Mouse (Mus musculus) erythroblast, embryonic 14.5 days (primary cell): ENCODE data around the gene Ppp1r37. TPM values are rescaled to one million over a fixed set of nuclear protein-coding genes. Genes with fewer than 3 reads are reported as not detected.

Source experiments
- H3K27me3 ChIP-seq: 2 replicates; pipeline ENCODE4 v1.6.1; 2012; ENCODE audit warnings: inconsistent platforms; ENCODE audit not compliant: control insufficient read depth
- H3K36me3 ChIP-seq: 2 replicates; pipeline ENCODE4 v1.6.1; 2012; ENCODE audit warnings: mild to moderate bottlenecking, inconsistent platforms; ENCODE audit not compliant: control insufficient read depth
- H3K4me1 ChIP-seq: 2 replicates; pipeline ENCODE4 v1.6.1; 2012; ENCODE audit warnings: inconsistent platforms; ENCODE audit not compliant: control insufficient read depth
- H3K4me3 ChIP-seq: replicated peaks from 2 replicates; pipeline ENCODE3; 2012; ENCODE audit warnings: moderate library complexity, mild to moderate bottlenecking, inconsistent platforms
- H3K9me3 ChIP-seq: 2 replicates; pipeline ENCODE4 v1.6.1; 2012; ENCODE audit warnings: low read length, inconsistent platforms, mixed read lengths; ENCODE audit not compliant: control insufficient read depth
- GATA1 ChIP-seq: IDR thresholded peaks from 2 replicates; pipeline ENCODE4 v1.6.1; 2012; ENCODE audit warnings: low read length, inconsistent platforms, mixed read lengths
- TAL1 ChIP-seq: IDR thresholded peaks from 3 replicates; pipeline ENCODE4 v1.6.1; 2012; ENCODE audit warnings: low read length, inconsistent platforms, mixed read lengths
- polyA plus RNA-seq: library from polyadenylated mRNA; stranded (reverse); fragments of >175 nt; gene quantifications from 2 replicates; pipeline ENCODE4 v1.2.3, GENCODE M21; 2012

The Ppp1r37 gene
- polyA plus RNA-seq, 1 experiment = 26.4 TPM

DNA sequence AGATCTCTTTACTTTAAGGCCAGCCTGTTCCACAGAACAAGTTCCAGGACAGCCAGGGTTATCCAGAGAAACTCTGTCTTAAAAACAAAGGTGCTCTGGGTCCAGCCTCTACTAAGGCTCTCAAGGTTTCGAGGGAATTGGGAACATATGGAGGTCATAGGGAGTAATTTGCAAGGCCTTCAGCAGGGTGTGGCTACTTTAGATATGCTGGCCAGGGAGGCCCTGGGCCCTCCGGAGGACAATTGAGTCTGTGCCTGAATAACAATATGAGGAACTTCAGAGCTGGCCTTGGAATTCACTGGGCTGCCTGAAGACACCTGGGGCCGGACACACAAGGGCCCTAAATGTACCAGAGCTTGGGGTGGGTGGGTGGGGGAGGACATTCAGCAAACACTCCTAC, 12.7 kb upstream of the Ppp1r37 start:
- H3K4me1 ChIP-seq = peaks cover 83% of the 10 kb centered on the region
- no peak overlapping the region for H3K4me3 ChIP-seq
- H3K36me3 ChIP-seq = peaks cover 27% of the 10 kb centered on the region
- no peaks in the 10 kb centered on the region; the same call in 1 of the 2 replicates for H3K9me3 ChIP-seq
- H3K27me3 ChIP-seq = peaks cover 20% of the 10 kb centered on the region
- no peak for TF ChIP-seq GATA1
- TF ChIP-seq TAL1 = no peak

DNA sequence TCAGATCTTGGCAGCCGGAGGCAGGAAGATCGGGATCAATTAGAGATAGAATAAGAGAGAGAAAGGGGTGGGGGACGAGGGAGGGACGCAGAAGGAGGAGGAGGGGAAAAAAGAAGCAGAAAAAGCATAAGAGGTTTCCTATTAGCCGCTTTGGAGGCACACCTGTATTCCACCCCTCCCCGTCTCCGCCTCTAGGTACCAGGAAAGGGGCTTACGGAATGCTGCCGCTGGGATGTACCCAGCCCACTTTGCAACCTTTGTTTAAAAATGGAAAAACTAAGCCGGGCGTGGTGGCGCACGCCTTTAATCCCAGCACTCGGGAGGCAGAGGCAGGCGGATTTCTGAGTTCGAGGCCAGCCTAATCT, 10.9 kb upstream of the Ppp1r37 start:
- no peaks in the 10 kb centered on the region; the same call in 1 of the 2 replicates for H3K9me3 ChIP-seq
- TF ChIP-seq TAL1 (no peak), GATA1 (no peak)
- H3K4me1 ChIP-seq = peaks cover 93% of the 10 kb centered on the region

DNA sequence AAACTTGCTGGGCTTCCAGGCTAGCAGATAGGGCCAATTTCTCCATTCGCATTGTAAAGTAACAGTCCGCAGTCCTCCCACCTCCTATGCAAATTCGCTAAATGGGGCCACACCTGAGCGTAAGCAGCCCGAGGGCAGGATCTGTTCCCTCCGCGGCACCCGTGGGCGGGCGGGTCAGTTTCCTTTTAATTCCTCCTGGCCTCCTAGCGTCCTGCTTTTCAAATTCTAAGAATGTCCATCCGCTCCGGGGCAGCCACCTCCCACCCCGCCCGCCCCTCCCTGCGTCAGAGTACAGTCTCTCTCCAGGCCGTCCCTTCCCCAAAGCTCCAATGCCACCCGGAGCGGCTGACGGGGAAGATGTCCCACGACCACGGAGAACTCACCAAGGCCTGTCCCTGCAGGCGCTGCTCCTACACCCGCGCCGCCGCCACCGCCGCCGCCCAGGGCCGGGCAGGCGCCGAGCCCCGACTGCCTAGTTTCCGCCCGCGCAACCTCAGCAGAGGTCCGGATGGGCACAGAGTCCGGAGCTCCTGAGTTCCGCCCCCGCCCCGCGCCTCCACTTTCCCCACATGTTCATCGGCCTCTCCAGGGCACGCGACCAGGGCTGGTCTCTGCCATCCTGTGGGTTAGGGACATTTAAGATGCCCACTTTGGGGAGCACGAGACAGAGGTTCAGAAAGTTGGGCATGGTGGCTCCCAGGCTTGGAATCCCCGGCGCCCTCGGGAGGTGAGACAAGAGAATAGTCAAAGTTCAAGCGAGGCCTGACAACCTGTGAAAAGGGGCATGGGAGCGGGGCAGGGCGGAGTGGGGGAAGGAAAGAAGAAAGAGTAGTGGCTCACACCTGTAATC, 10.3 kb upstream of the Ppp1r37 start:
- peaks cover 17% of the 10 kb centered on the region for H3K27me3 ChIP-seq
- no peaks in the 10 kb centered on the region; the same call in 1 of the 2 replicates for H3K9me3 ChIP-seq
- peaks cover 91% of the 10 kb centered on the region for H3K4me1 ChIP-seq
- peak overlapping the region; percentile 85 for H3K4me3 ChIP-seq
- H3K36me3 ChIP-seq = peaks cover 38% of the 10 kb centered on the region
- no peak for TF ChIP-seq GATA1
- no peak for TF ChIP-seq TAL1

More for the DNA sequence above, 10.9 kb upstream of the Ppp1r37 start:
- Histone ChIP-seq H3K4me3 (peak overlapping the region; percentile 85), H3K36me3 (peaks cover 32% of the 10 kb centered on the region), H3K27me3 (peaks cover 20% of the 10 kb centered on the region)

DNA sequence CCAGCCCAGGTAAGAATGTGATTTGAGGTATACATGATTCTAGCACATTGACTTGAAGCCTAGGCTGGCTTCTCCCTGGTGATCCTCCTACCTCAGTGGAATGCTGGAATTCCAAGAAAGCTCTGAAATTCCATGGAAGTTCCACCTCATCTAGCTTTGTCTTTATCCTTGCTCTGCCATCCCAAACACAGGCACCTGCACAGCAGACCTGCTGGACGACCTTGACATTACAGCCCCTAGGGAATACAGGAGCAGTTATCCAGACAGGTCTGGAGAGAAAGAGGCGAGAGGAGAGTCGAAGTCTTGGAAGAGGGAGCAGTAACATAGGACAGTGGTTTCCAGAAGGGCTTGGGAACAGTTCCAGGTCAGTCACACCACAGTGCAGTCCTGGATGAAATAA, 6.8 kb upstream of the Ppp1r37 start:
- no peaks in the 10 kb centered on the region for H3K27me3 ChIP-seq
- peaks cover 70% of the 10 kb centered on the region for H3K36me3 ChIP-seq
- H3K4me3 ChIP-seq = no peak overlapping the region
- peaks cover 84% of the 10 kb centered on the region for H3K4me1 ChIP-seq
- peaks cover 3% of the 10 kb centered on the region for H3K9me3 ChIP-seq
- no peak for TF ChIP-seq GATA1
- TF ChIP-seq TAL1 = no peak

DNA sequence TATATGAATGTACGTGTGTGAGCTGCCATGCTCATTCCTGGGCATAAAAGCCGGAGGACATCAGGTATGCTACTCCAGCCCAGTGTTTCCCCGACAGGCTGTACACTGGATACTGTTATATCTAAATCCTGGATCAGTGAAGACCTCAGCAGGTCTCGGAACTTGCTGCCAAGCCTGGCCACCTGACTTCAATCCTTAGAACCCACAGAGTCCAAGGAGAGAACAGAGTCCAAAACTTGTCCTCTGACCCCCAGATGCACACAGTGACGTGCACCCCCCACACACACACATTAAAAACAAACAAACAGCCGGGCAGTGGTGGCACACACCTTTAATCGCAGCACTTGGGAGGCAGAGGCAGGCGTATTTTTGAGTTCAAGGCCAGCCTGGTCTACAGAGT, 4.5 kb upstream of the Ppp1r37 start:
- Histone ChIP-seq H3K9me3 (peaks cover 7% of the 10 kb centered on the region), H3K36me3 (peaks cover 83% of the 10 kb centered on the region), H3K4me3 (no peak overlapping the region), H3K27me3 (no peaks in the 10 kb centered on the region), H3K4me1 (peaks cover 90% of the 10 kb centered on the region)
- no peak for TF ChIP-seq TAL1
- TF ChIP-seq GATA1 = no peak

DNA sequence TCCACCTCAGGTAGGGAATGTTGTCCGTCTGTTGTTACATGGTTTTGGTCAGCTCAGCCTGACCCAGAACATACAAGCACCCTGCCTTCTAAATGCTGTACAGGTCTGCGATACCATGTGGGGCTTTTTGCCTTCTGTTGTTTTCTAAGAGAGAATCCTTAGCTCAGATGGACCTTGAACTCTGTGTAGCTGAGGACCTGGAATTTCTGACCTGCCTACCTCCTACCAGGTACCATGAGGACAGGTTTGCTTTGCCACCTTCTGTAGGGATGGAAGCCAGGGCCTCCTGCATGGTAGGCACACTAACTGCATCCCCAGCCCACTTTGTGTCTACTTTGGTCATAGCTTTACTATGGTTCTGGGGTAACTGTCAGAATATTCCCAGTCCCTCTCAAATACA, 2.9 kb upstream of the Ppp1r37 start:
- peaks cover 7% of the 10 kb centered on the region for H3K9me3 ChIP-seq
- H3K4me1 ChIP-seq = peaks cover 80% of the 10 kb centered on the region
- no peak overlapping the region for H3K4me3 ChIP-seq
- H3K36me3 ChIP-seq = peaks cover 74% of the 10 kb centered on the region
- TF ChIP-seq TAL1 = no peak
- no peak for TF ChIP-seq GATA1
- no peaks in the 10 kb centered on the region for H3K27me3 ChIP-seq

DNA sequence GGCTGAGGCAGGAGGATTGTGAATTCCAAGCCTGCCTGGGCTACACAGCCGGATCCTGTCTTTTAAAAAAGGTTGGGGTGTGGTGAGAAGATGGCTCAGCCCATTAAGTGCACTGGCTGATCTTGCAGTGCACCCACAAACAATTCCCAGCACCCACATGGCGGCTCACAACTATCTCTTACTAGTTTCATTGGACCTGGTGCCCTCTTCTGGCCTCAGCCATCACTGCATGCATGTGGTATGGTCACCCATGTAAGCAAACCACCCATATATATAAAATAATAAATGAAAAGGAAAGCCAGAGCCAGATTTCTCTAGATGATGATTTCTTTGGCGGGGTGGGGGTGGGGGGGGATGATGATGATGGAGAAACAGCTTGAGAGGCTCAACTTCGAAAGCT, 1.6 kb upstream of the Ppp1r37 start:
- TF ChIP-seq TAL1 (no peak), GATA1 (no peak)
- no peaks in the 10 kb centered on the region for H3K27me3 ChIP-seq
- H3K36me3 ChIP-seq = peaks cover 72% of the 10 kb centered on the region
- H3K4me3 ChIP-seq = peak overlapping the region; percentile 90
- H3K9me3 ChIP-seq = peaks cover 7% of the 10 kb centered on the region
- peaks cover 81% of the 10 kb centered on the region for H3K4me1 ChIP-seq

DNA sequence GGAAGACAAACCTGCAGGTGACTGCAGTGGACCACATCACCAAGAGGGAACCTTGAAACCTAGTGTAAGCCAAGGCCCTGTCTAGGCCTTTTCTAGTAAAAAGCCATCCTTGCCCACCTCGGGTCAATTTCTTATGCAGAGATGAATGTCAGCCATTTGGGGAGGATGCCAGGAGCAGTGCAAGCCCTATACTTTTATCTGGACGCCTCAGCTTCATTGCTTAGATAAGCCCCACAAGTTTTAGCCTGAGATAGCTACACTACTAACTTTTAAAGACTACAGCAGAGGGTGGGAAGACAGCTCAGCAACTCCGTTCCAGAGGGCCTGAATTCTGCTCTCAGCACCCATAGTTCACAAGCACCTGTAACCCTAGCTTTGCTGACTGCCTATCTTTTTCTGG, 1.0 kb upstream of the Ppp1r37 start:
- peaks cover 72% of the 10 kb centered on the region for H3K36me3 ChIP-seq
- peak; percentile 95 for TF ChIP-seq GATA1
- TF ChIP-seq TAL1 = peak; percentile 87
- H3K27me3 ChIP-seq = no peaks in the 10 kb centered on the region
- peaks cover 81% of the 10 kb centered on the region for H3K4me1 ChIP-seq
- peaks cover 7% of the 10 kb centered on the region for H3K9me3 ChIP-seq
- H3K4me3 ChIP-seq = peak overlapping the region; percentile 90

DNA sequence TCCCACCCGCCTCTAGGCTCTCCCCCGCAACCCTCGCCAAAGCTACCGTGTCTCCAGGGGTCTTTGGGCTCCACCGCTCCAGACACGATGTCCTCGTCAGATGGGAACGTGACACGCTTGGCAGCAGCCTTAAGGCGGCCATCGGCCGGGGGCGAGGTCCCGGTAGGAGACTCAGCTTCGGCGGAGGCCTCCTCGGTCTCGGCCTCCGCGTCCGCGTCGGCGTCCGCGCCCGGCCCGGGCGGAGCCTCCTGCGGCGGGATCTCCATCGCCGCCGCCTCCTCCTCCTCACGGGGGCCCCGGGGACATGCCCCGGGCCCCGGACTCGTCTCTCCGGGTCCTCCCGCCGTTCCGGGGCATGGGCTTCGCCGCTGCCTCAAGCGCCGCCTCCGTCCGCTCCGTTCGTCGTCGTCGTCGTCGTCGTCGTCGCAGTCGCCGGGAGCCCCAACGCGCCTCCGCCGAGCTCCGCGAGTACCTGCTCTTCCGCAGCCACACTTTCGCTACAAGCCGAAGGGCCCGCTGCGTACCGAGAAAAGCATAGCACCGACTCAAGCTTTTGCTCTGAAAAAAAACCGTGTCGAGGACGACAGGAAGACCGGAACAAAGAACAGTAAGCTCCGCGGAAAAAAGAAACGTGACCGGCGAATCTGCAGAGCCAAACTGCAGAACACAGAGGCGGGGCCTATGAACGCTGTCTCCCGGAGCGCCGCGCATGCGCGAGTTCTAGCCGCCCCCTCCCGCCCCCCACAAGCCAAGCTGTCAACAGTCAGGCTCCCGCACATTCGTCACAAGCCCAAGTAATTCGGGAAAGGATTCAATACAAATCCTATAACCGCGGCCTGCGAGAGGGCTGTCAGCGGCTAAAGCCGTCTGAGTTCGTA, 872 bp downstream of the Ppp1r37 start:
- Histone ChIP-seq H3K4me3 (peak overlapping the region; percentile 90), H3K27me3 (no peaks in the 10 kb centered on the region), H3K36me3 (peaks cover 73% of the 10 kb centered on the region), H3K9me3 (peaks cover 7% of the 10 kb centered on the region), H3K4me1 (peaks cover 86% of the 10 kb centered on the region)
- no peak for TF ChIP-seq GATA1
- no peak for TF ChIP-seq TAL1
